Mouse (Mus musculus) WW6 (cell line): ENCODE measurements around the gene Map3k1.
"Not testable (repeated sequence)": the region's sequence is repeated elsewhere in the genome, so short reads cannot be mapped to it uniquely, and the experiment has no call there.

Experiments used
- DNase-seq: peaks from one replicate; pipeline ENCODE4 v3.0.0-alpha.2; 2013; ENCODE audit warnings: low read depth, low spot score

Gene Map3k1

GRCm38 (mm10) chr13:111741991-111742615, 66.7 kb downstream of the Map3k1 start:
- DNase-seq: no peak

- DNase-seq: no peak
These were observed 67.4 kb downstream of the Map3k1 start for GRCm38 (mm10) chr13:111741204-111741990.

GRCm38 (mm10) chr13:111726898-111727297, 81.9 kb downstream of the Map3k1 start:
- no peak for DNase-seq

- DNase-seq: peak; percentile 99
These were observed 83.4 kb downstream of the Map3k1 start for GRCm38 (mm10) chr13:111725165-111726077.

- DNase-seq: no peak
These were observed 84.0 kb downstream of the Map3k1 start for GRCm38 (mm10) chr13:111724811-111725164.

- no peak for DNase-seq
These were observed 89.1 kb downstream of the Map3k1 start for GRCm38 (mm10) chr13:111719726-111720125.

- no peak for DNase-seq
These were observed 98.3 kb downstream of the Map3k1 start for GRCm38 (mm10) chr13:111710531-111710930.

GRCm38 (mm10) chr13:111703952-111704351, 104.8 kb downstream of the Map3k1 start:
- not testable (repeated sequence) for DNase-seq

- no peak for DNase-seq
These were observed 105.4 kb downstream of the Map3k1 start for GRCm38 (mm10) chr13:111703396-111703795.
